Mouse (Mus musculus) 3T3-L1 (cell line): Measurements from ENCODE around the gene Cop1.

Experiments used
- DNase-seq: peaks from one replicate; pipeline ENCODE4 v3.0.0-alpha.2; 2015; ENCODE audit warnings: low read depth, low spot score

Gene Cop1

GRCm38 (mm10) chr1:159231781-159232571 lies at the start of gene Cop1:
Gene Cop1 (plus strand): TSS chr1:159232320.
- DNase-seq: peak; percentile 86

GRCm38 (mm10) chr1:159186741-159187140 lies 45.4 kb upstream of the Cop1 start:
- no peak for DNase-seq

GRCm38 (mm10) chr1:159198603-159199002 lies 33.5 kb upstream of the Cop1 start:
- DNase-seq: no peak

- no peak for DNase-seq
Observed at GRCm38 (mm10) chr1:159199606-159200005, 32.5 kb upstream of the Cop1 start.

- no peak for DNase-seq
Observed at GRCm38 (mm10) chr1:159201220-159201619, 30.9 kb upstream of the Cop1 start.

- no peak for DNase-seq
Observed at GRCm38 (mm10) chr1:159211711-159212110, 20.4 kb upstream of the Cop1 start.

- DNase-seq: no peak
Observed at GRCm38 (mm10) chr1:159217437-159217836, 14.7 kb upstream of the Cop1 start.

- no peak for DNase-seq
Observed at GRCm38 (mm10) chr1:159222046-159222445, 10.1 kb upstream of the Cop1 start.

- DNase-seq: no peak
Observed at GRCm38 (mm10) chr1:159225064-159225824, 6.9 kb upstream of the Cop1 start.

- DNase-seq: peak; percentile 67
Observed at GRCm38 (mm10) chr1:159232572-159233261, 597 bp downstream of the Cop1 start.

GRCm38 (mm10) chr1:159233426-159233825 lies 1.3 kb downstream of the Cop1 start:
- DNase-seq: peak; percentile 63

- peak; percentile 60 for DNase-seq
Observed at GRCm38 (mm10) chr1:159234496-159234895, 2.4 kb downstream of the Cop1 start.

GRCm38 (mm10) chr1:159235674-159236073 lies 3.6 kb downstream of the Cop1 start:
- no peak for DNase-seq

- DNase-seq: no peak
Observed at GRCm38 (mm10) chr1:159238147-159238546, 6.0 kb downstream of the Cop1 start.

GRCm38 (mm10) chr1:159250320-159250719 lies 18.2 kb downstream of the Cop1 start:
- DNase-seq: no peak

- DNase-seq: peak; percentile 82
Observed at GRCm38 (mm10) chr1:159253078-159253477, 21.0 kb downstream of the Cop1 start.

- peak; percentile 77 for DNase-seq
Observed at GRCm38 (mm10) chr1:159254906-159255685, 23.0 kb downstream of the Cop1 start.

- DNase-seq: peak; percentile 25
Observed at GRCm38 (mm10) chr1:159256543-159256942, 24.4 kb downstream of the Cop1 start.

- DNase-seq: no peak
Observed at GRCm38 (mm10) chr1:159263820-159264219, 31.7 kb downstream of the Cop1 start.

- no peak for DNase-seq
Observed at GRCm38 (mm10) chr1:159280072-159280471, 48.0 kb downstream of the Cop1 start.

- DNase-seq: no peak
Observed at GRCm38 (mm10) chr1:159281861-159282260, 49.7 kb downstream of the Cop1 start.
